Mouse (Mus musculus): ENCODE measurements around the gene Lrrc75a.
A peak's percentile ranks its signal among the peaks of the same experiment; 100 is the strongest.

Lrrc75a gene

GRCm38 (mm10) chr11:62644602-62645336 lies 3.6 kb downstream of the Lrrc75a start:
- no peak for DNase-seq

DNA sequence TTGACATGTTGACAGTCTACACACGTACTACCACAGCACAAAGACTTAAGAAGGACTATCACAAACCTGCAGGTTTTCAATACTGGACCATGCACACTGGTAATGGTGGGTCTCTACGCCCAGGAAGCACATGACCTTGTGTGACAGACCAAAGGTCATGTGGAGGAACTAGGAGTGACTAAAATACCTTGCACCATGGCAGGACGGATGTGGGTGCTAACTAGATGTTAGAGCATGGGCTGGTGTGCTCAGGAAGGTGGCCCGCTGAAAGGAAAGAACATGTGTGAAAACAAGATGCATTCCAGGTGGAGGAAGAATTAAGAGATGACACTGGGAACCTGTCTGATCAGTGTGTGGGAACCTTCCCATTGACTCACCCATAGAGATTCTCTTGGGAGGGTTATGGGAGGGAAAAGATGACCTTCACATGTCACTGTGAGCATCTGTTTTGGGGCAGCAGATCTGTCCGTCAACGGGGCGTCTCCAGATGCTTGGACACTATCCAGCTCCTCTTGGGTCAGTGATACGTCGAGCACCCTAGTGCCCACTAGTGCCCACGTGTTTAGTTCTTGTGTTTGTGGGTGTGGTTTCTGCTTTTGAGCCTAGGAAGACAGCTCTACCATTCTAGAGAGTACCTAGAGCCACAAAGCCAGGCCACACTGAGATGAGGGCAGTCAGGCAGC lies 4.5 kb downstream of the Lrrc75a start:
- DNase-seq, result no peak

DNA sequence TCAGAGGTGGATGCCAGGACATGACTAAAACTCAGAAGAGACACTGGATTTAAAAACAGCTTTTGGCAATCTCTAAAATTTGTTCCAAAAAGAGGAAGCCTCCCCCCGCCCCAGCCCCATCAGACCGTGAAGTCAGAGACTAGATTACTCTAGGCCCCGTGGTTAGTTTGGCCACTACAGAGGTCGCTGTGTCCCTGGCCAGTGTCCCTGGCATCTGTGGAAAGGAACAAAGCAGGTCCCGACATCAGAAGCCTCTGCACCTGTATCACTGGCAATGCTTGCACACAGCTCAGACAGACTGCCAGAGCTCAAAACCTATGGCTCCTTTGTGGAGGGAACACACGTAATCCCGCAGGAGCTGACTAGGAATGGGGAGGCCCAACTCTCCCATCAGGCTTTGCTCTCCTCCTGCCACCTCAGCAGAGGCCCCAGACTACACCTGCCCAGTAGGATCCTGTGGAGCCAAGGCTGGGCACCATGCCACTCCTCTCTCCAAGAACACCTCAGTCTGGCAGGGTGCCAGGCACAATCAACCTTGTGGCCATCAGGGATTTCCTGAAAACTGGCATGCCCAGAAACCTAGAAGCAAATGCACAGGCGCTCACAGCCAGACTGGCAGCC lies 5.2 kb downstream of the Lrrc75a start:
- no peak for DNase-seq

GRCm38 (mm10) chr11:62642023-62642844 lies 6.1 kb downstream of the Lrrc75a start:
- no peak for DNase-seq

- no peak for DNase-seq
Observed at GRCm38 (mm10) chr11:62640378-62640777, 7.9 kb downstream of the Lrrc75a start.

- DNase-seq, result no peak
Observed at GRCm38 (mm10) chr11:62638402-62638801, 9.9 kb downstream of the Lrrc75a start.

GRCm38 (mm10) chr11:62637806-62638205 lies 10.5 kb downstream of the Lrrc75a start:
- no peak for DNase-seq

- no peak for DNase-seq
Observed at GRCm38 (mm10) chr11:62637401-62637800, 10.9 kb downstream of the Lrrc75a start.

GRCm38 (mm10) chr11:62636840-62637221 lies 11.5 kb downstream of the Lrrc75a start:
- no peak for DNase-seq

- DNase-seq, result no peak
Observed at GRCm38 (mm10) chr11:62636105-62636839, 12.1 kb downstream of the Lrrc75a start.

- DNase-seq, result no peak
Observed at GRCm38 (mm10) chr11:62635406-62635805, 12.9 kb downstream of the Lrrc75a start.

DNA sequence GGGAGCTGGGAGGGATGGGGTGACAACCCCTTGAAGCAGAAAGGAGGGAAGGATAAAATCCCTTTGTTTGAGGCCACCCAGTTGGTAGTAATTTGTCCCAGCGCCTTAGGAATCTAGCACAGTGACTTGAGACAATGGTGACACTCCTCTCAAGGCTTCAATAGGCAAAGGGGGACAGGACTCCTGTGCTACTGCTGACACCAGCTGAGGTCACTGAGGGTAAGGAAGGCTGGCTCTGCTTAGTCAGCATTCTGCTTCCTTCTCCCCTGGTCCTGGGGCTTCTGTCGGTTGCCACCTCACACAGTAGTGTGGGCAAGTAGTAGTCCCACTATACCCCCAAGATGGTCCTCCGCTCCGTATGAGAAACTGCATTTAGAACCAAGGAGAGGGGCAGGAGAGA lies 17.2 kb downstream of the Lrrc75a start:
- DNase-seq, result no peak

- no peak for DNase-seq
Observed at GRCm38 (mm10) chr11:62630225-62630821, 18.0 kb downstream of the Lrrc75a start.

DNA sequence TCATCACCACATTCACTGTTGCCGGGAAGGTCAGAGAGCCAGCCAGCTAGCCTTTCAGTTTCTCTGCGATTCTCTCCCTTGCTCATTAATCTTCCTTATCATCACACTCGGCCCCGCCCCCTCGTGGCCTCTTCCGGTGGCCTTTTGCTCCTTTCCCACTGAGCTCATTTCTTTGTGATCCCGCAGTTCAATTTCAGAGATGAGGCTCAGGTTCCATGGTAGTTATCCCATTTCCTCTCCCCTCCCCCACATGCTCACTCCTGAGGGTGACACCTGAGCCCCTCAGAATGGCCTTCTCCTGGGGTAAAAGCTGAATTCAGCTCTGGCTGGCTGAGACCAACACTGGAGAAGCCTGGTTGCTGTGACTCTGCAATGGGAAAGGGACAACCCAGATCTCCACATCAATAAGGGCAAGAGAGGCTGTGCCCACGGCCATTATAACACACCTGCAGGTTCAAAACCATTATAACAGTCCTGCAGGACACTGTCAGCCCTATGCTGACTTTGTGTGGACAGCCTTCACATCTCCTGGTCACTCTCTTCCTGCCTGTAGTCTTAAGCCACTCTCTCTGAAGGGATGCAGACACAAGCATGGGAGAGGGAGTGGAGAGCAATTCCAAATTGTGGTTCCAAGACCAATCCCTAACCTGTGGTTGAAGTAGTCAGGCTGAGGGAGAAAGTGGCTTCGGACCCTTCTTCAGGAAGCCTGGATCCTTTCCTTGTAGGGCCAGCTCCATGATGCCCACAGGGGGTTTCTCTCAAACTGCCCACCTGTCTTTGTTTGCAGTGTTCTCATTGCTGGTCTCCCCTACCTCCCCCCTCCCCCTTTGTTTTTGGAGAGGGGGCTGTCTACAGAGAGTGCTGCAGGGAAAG lies 18.7 kb downstream of the Lrrc75a start:
- DNase-seq, result peak; percentile 58

DNA sequence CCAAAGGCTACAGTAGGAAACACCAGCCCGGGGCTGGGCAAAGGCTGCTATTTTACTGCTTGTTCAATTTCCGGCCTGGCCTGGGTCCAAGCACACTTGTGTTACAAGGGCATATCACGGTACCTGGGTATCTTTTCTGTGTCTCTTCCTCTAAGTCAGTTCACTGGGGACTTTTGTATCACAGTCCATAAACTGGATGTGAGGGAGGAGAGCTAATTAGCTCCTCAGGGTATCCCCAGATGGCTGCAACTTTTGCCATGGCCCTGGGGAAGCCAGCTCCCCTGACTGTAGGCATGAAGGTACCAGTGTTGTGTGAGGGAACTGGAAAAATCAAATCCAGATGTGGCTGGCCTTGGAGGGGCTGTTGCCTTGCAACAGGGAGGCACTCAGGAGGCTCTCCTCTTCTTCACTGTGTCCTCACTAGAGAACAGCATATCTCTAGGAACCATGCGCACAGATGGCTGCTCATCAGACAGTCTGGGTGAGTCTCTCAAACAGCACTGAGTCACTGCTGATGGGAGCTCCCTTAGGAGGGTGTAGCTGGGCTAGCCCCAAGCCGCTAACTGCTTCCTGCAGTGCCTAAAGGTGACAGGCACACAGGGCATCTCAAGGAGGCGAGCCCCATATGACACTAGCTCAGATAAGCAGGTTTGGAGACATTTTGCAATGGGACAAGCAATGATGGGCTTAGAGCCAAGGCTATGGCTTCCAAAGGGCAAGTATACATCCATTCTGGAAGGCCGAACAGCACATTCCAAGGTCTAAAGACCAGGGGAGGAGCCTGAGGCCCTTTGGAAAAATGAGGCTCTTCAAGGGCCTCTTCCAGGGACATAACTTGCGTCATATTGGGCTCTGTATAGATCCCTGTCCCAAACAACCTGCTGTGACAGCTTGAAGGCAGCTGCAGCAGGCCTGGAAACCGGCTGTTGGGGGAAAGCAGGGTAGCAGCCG lies 23.7 kb downstream of the Lrrc75a start:
- peak; percentile 53 for DNase-seq

GRCm38 (mm10) chr11:62622850-62623249 lies 25.5 kb downstream of the Lrrc75a start:
- no peak for DNase-seq

DNA sequence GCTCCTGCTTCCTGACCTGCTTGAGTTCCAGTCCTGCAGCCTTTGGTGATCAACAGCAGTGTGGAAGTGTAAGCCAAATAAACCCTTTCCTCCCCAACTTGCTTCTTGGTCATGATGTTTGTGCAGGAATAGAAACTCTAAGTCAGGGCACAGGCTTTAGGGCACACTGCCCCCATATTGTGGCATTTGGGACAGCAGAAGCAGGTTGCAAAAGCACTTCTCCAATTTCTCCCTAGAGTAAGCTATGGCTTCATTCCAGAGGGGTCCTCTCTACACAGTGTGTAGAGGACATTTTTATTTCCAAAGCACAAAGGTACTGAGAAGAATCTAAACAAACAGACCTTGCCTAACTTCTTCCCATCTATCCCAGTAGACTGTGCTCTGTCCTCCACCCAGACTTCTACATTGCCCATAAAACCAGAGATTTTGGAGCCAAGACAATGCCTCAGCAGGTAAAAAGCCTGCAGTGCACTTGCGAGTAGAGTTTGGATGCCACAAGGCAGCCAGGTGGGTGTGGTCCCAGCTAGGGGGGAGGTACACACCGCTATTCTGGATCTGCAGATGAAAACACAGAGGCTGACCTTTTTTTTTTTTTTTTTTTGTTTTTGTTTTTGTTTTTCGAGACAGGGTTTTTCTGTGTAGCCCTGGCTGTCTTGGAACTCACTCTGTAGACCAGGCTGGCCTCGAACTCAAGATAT lies 26.6 kb downstream of the Lrrc75a start:
- no peak for DNase-seq

DNA sequence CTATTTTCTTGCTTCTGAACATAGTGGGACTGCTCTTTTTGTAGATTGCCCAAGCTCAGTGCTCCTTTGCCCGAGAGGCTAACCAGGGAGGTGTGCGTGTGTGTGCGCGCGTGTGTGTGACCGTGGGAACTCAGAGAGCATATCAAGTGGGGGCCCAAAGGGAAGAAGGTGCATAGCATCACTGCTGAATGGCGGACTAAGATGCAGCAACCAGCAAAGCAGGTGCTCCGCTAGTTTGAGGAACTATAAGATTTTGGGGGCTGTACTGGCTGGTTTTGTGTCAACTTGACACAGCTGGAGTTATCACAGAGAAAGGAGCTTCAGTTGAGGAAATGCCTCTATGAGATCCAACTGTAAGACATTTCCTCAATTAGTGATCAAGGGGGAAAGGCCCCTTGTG lies 27.2 kb downstream of the Lrrc75a start:
- no peak for DNase-seq

DNA sequence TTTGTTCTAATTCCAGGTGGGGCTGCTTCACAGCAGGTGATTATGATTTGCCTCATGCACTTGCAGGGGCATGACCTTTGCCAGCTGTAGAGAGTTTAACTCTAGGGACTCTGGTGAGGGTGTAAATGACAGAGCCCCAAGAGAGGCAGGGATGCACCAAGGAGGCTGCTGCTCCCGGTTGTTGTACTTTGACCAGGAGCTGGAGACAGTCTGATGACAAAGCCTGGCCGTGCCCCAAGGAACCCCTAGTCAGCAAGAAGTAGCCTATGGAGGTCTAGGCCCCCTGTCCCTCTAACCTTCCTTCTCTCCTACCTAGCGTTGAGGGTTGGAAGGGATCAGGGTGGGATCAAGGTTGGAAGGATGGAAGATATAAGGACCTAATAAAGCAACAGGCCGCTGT lies 32.9 kb downstream of the Lrrc75a start:
- DNase-seq, result no peak
